Mouse (Mus musculus) erythroblast, embryonic 14.5 days (primary cell): ENCODE data around the gene Gpr149.

Source experiments
- GATA1 ChIP-seq: IDR thresholded peaks from 2 replicates; pipeline ENCODE4 v1.6.1; 2012; ENCODE audit warnings: low read length, inconsistent platforms, mixed read lengths
- TAL1 ChIP-seq: IDR thresholded peaks from 3 replicates; pipeline ENCODE4 v1.6.1; 2012; ENCODE audit warnings: low read length, inconsistent platforms, mixed read lengths

DNA sequence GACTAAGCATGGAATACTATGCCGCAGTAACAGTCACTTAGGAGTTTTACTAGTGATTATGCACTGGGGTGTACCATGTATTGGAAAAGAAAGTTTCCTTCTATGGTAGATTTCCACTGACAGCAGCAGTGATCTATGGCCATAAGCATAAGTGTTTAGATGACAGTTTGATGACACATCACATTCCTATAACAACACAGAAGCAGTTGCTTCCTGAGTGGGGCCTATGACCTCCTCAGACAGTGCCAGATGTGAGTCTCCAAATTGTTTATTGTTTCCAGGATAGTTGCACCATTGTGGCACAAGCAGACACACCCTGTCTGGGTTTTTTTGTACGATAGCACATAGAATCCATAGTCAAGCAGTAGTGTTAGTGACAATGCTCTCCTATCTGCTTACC lies 991 bp upstream of the Gpr149 start:
- TF ChIP-seq GATA1 (no peak), TAL1 (no peak)
